Mouse (Mus musculus) limb, embryonic 14.5 days (tissue): ENCODE measurements at regions not wholly inside any gene's neighbourhood (a gene's known extent, or its start where the extent isn't known, plus 50 kb on each side); places are given as distances from the start of the nearest gene placed in this dataset.

Source experiments
- ATAC-seq: fragments of 200-750 bp; cut with Nextera tagmentation; 2 replicates; pipeline ENCODE4 v1.8.0; 2017; ENCODE audit warnings: low read depth, moderate number of reproducible peaks, moderate TSS enrichment; ENCODE audit not compliant: low FRiP score
- DNase-seq: peaks from one replicate; pipeline ENCODE4 v3.0.0-alpha.2; 2015; ENCODE audit warnings: low spot score
- H3K27ac ChIP-seq: fragments of 300-500 bp; sonication (generic); replicated peaks from 2 replicates; pipeline ENCODE4 v1.5.1; 2014; ENCODE audit warnings: low read depth, mild to moderate bottlenecking, low read length, moderate library complexity, mixed read lengths
- H3K27me3 ChIP-seq: fragments of 300-500 bp; sonication (generic); 2 replicates; pipeline ENCODE4 v1.6.1; 2014; ENCODE audit warnings: low read length, mixed read lengths; ENCODE audit not compliant: control insufficient read depth, insufficient read depth
- H3K36me3 ChIP-seq: fragments of 300-500 bp; sonication (generic); 2 replicates; pipeline ENCODE4 v1.6.1; 2014; ENCODE audit warnings: mild to moderate bottlenecking, low read length, moderate library complexity, mixed read lengths; ENCODE audit not compliant: control insufficient read depth, insufficient read depth
- H3K4me1 ChIP-seq: fragments of 300-500 bp; sonication (generic); 2 replicates; pipeline ENCODE4 v1.6.1; 2014; ENCODE audit warnings: antibody characterized with exemption, low read length, mixed read lengths; ENCODE audit not compliant: control insufficient read depth, insufficient read depth
- H3K4me2 ChIP-seq: fragments of 300-500 bp; sonication (generic); replicated peaks from 2 replicates; pipeline ENCODE4 v1.6.1; 2014; ENCODE audit warnings: low read depth, mild to moderate bottlenecking, low read length, moderate library complexity; ENCODE audit not compliant: severe bottlenecking
- H3K4me3 ChIP-seq: fragments of 300-500 bp; sonication (generic); replicated peaks from 2 replicates; pipeline ENCODE4 v1.5.1; 2014; ENCODE audit warnings: low read length
- H3K9ac ChIP-seq: fragments of 300-500 bp; sonication (generic); 2 replicates; pipeline ENCODE4 v1.6.1; 2014; ENCODE audit warnings: mild to moderate bottlenecking, low read depth, low read length, moderate library complexity; ENCODE audit not compliant: severe bottlenecking
- H3K9me3 ChIP-seq: fragments of 300-500 bp; sonication (generic); 2 replicates; pipeline ENCODE4 v1.6.1; 2016; ENCODE audit warnings: low read length; ENCODE audit not compliant: control insufficient read depth
- POLR2A ChIP-seq: fragments of 200-500 bp; IDR thresholded peaks from 2 replicates; pipeline ENCODE4 v1.8.0; 2012; ENCODE audit warnings: inconsistent platforms, mild to moderate bottlenecking, moderate library complexity, borderline replicate concordance; ENCODE audit not compliant: insufficient read depth, insufficient read length; ENCODE audit errors: extremely low read depth
- WGBS: fragments of 180-500 bp; shearing (Covaris S2); extraction: QIAGEN DNeasy Blood & Tissue Kit; methylation state at CpG from one replicate; pipeline ENCODE4 v1.1.7; 2014; 5-methylcytosine and 5-hydroxymethylcytosine counted together

- H3K9me3 ChIP-seq: no peaks in the 10 kb centered on the region
- ATAC-seq (no peak), DNase-seq (no peak)
- no peak overlapping the region for H3K4me3 ChIP-seq
- no peaks in the 10 kb centered on the region for H3K27me3 ChIP-seq
- WGBS: 85% methylated on average over 7 of the region's 7 CpGs
- H3K4me1 ChIP-seq: no peaks in the 10 kb centered on the region
- H3K27ac ChIP-seq: no peak overlapping the region
- no peak overlapping the region for H3K9ac ChIP-seq
- TF ChIP-seq POLR2A: no peak
- no peak overlapping the region for H3K4me2 ChIP-seq
- no peaks in the 10 kb centered on the region for H3K36me3 ChIP-seq
Measured at GRCm38 (mm10) chr12:32685788-32686385, 133.5 kb upstream of the Nampt start.

- Histone ChIP-seq H3K36me3 (no peaks in the 10 kb centered on the region), H3K4me2 (no peak overlapping the region), H3K9ac (no peak overlapping the region), H3K4me1 (no peaks in the 10 kb centered on the region), H3K27me3 (no peaks in the 10 kb centered on the region), H3K4me3 (no peak overlapping the region), H3K27ac (no peak overlapping the region), H3K9me3 (no peaks in the 10 kb centered on the region)
- WGBS: 91% methylated on average over 4 of the region's 4 CpGs
- DNase-seq (no peak), ATAC-seq (no peak)
- TF ChIP-seq POLR2A: no peak
Measured at GRCm38 (mm10) chr12:32689361-32689760, 130.0 kb upstream of the Nampt start.

- no peak overlapping the region for H3K9ac ChIP-seq
- no peaks in the 10 kb centered on the region for H3K36me3 ChIP-seq
- H3K4me2 ChIP-seq: no peak overlapping the region
- H3K27ac ChIP-seq: no peak overlapping the region
- no peaks in the 10 kb centered on the region for H3K27me3 ChIP-seq
- no peak for DNase-seq
- H3K4me3 ChIP-seq: no peak overlapping the region
- no peaks in the 10 kb centered on the region for H3K4me1 ChIP-seq
- TF ChIP-seq POLR2A: no peak
- 88% methylated on average over 2 of the region's 2 CpGs for WGBS
- no peaks in the 10 kb centered on the region for H3K9me3 ChIP-seq
- ATAC-seq: no peak
Measured at GRCm38 (mm10) chr12:32690096-32690495, 129.2 kb upstream of the Nampt start.

GRCm38 (mm10) chr12:32692081-32692819, 127.1 kb upstream of the Nampt start:
- TF ChIP-seq POLR2A: no peak
- Histone ChIP-seq H3K9ac (no peak overlapping the region), H3K4me2 (no peak overlapping the region), H3K9me3 (no peaks in the 10 kb centered on the region), H3K27me3 (no peaks in the 10 kb centered on the region), H3K4me1 (no peaks in the 10 kb centered on the region), H3K36me3 (no peaks in the 10 kb centered on the region), H3K4me3 (no peak overlapping the region), H3K27ac (no peak overlapping the region)
- 55% methylated on average over 8 of the region's 8 CpGs for WGBS
- ATAC-seq: no peak
- DNase-seq: peak; percentile 17

- DNase-seq (no peak), ATAC-seq (no peak)
- no peaks in the 10 kb centered on the region for H3K4me1 ChIP-seq
- no peak overlapping the region for H3K4me2 ChIP-seq
- H3K9me3 ChIP-seq: no peaks in the 10 kb centered on the region
- no peak overlapping the region for H3K4me3 ChIP-seq
- no peak overlapping the region for H3K9ac ChIP-seq
- no peak for TF ChIP-seq POLR2A
- H3K27ac ChIP-seq: no peak overlapping the region
- WGBS: 72% methylated on average over 7 of the region's 7 CpGs
- H3K27me3 ChIP-seq: no peaks in the 10 kb centered on the region
- no peaks in the 10 kb centered on the region for H3K36me3 ChIP-seq
Measured at GRCm38 (mm10) chr12:32692962-32693361, 126.4 kb upstream of the Nampt start.
